ENCODE assay signal across 8 mouse cellular contexts in the genomic region with DNA sequence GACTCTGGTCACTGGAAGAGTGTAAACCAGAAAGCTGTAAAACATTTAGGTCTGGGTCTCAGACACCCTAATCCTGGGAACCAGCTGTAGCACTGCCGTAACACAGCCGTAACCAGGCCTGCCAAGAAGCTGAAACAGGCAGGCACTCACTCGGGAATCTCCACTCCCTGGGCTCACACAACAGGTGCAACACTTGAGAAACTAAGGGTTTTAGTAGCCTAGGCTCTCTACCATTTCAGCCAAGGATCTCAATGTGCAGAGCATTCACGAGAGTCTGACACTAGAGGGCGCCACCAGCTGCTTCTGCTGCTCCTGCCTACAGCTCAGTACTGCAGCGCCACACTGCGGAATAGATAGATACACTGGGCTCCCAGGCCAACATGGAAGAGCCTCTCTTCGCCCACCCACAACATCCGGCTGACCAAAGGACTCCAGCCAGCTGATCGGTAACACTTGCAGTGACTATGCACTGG. TPM values are rescaled to one million over a fixed set of nuclear protein-coding genes. Genes with fewer than 3 reads are reported as not detected.
DNase-seq lines count a peak whose midpoint lies in the region; ATAC-seq and TF ChIP-seq lines count a peak whose summit lies in the region.

No protein-coding gene starts in this region.

- no peaks in the 10 kb centered on the region for H3K36me3 ChIP-seq in embryonic facial prominence, embryonic 15.5 days
- no peaks in the 10 kb centered on the region for H3K36me3 ChIP-seq in heart, embryonic 11.5 days (ENCODE audit: control insufficient read depth, insufficient read depth, low read length)
- no peaks in the 10 kb centered on the region for H3K36me3 ChIP-seq in kidney, embryonic 15.5 days
- H3K36me3 ChIP-seq in limb, embryonic 15.5 days = no peaks in the 10 kb centered on the region

- no peak overlapping the region for H3K9ac ChIP-seq in embryonic facial prominence, embryonic 15.5 days
- H3K9ac ChIP-seq in heart, embryonic 11.5 days (ENCODE audit: low read depth, low read length) = no peak overlapping the region
- no peak overlapping the region for H3K9ac ChIP-seq in kidney, embryonic 15.5 days
- H3K9ac ChIP-seq in limb, embryonic 15.5 days = no peak overlapping the region

- peak; percentile 44; the same call in 1 of the 2 replicates for ATAC-seq in embryonic facial prominence, embryonic 15.5 days (ENCODE audit: insufficient number of reproducible peaks, low FRiP score, low TSS enrichment, low read depth)
- peak; percentile 39 for ATAC-seq in heart, embryonic 11.5 days (replicated peaks; ENCODE audit: insufficient number of reproducible peaks, low FRiP score, low TSS enrichment)
- peak; percentile 56 for ATAC-seq in kidney, embryonic 15.5 days (replicated peaks; ENCODE audit: low FRiP score)
- ATAC-seq in limb, embryonic 15.5 days (ENCODE audit: insufficient number of reproducible peaks, low FRiP score, low TSS enrichment, low read depth) = peak; percentile 61

- 4% methylated on average over 10 of the region's 10 CpGs for whole genome bisulfite sequencing in bone marrow, adult 2 months
- 13% methylated on average over 10 of the region's 10 CpGs for WGBS in embryonic facial prominence, embryonic 15.5 days
- 16% methylated on average over 10 of the region's 10 CpGs for WGBS in heart, embryonic 11.5 days (ENCODE audit: insufficient replicate concordance)
- 17% methylated on average over 10 of the region's 10 CpGs for WGBS in kidney, embryonic 15.5 days
- 12% methylated on average over 10 of the region's 10 CpGs for WGBS in limb, embryonic 15.5 days

- H3K4me3 ChIP-seq in bone marrow, adult 2 months (replicated peaks; ENCODE audit: control insufficient read depth, low read depth, low read length) = peak overlapping the region; percentile 39
- H3K4me3 ChIP-seq in embryonic facial prominence, embryonic 15.5 days (replicated peaks) = no peak overlapping the region
- H3K4me3 ChIP-seq in heart, embryonic 11.5 days (ENCODE audit: low read depth, low read length) = 0 out of 2 replicates have a peak overlapping the region, but pooled peaks have one; percentile 8
- H3K4me3 ChIP-seq in kidney, embryonic 15.5 days (replicated peaks) = no peak overlapping the region
- H3K4me3 ChIP-seq in limb, embryonic 15.5 days = no peak overlapping the region

- no peaks in the 10 kb centered on the region; the same call in none of the 2 replicates for H3K4me1 ChIP-seq in bone marrow, adult 2 months (ENCODE audit: control insufficient read depth, insufficient read depth, low read length)
- peaks cover 5% of the 10 kb centered on the region; the same call in 1 of the 2 replicates for H3K4me1 ChIP-seq in embryonic facial prominence, embryonic 15.5 days
- no peaks in the 10 kb centered on the region for H3K4me1 ChIP-seq in heart, embryonic 11.5 days (ENCODE audit: control insufficient read depth, insufficient read depth, low read length)
- peaks cover 17% of the 10 kb centered on the region for H3K4me1 ChIP-seq in kidney, embryonic 15.5 days
- no peaks in the 10 kb centered on the region for H3K4me1 ChIP-seq in limb, embryonic 15.5 days

- H3K27me3 ChIP-seq in embryonic facial prominence, embryonic 15.5 days = no peaks in the 10 kb centered on the region
- no peaks in the 10 kb centered on the region for H3K27me3 ChIP-seq in heart, embryonic 11.5 days (ENCODE audit: control insufficient read depth, insufficient read depth, low read length)
- H3K27me3 ChIP-seq in kidney, embryonic 15.5 days = no peaks in the 10 kb centered on the region
- H3K27me3 ChIP-seq in limb, embryonic 15.5 days = 0 out of 2 replicates have a peak, but pooled peaks cover 2% of the 10 kb centered on the region

- H3K4me2 ChIP-seq in embryonic facial prominence, embryonic 15.5 days (replicated peaks) = peak overlapping the region; percentile 34
- H3K4me2 ChIP-seq in heart, embryonic 11.5 days = peak overlapping the region; percentile 57
- H3K4me2 ChIP-seq in kidney, embryonic 15.5 days = peak overlapping the region; percentile 44
- peak overlapping the region; percentile 24 for H3K4me2 ChIP-seq in limb, embryonic 15.5 days

- TF ChIP-seq CTCF in bone marrow, adult 2 months (IDR thresholded peaks at IDR 0.05; ENCODE audit: control insufficient read depth, insufficient read depth, low read length) = peak; percentile 99

- TF ChIP-seq POLR2A in bone marrow, adult 2 months (IDR thresholded peaks at IDR 0.05; ENCODE audit: borderline replicate concordance, control insufficient read depth, low read depth, low read length) = no peak

- DNase-seq in B cell, adult 2 months = peak; percentile 82
- DNase-seq in monocyte, adult 2 months (ENCODE audit: low read depth in 1 of 2, low spot score in 2 of 2) = peak; percentile 64 to 80
- DNase-seq in spleen, postnatal 14 days (ENCODE audit: low spot score in 2 of 2) = peak; percentile 42 to 76

- peak overlapping the region; percentile 45; the same call in 1 of the 2 replicates for H3K27ac ChIP-seq in bone marrow, adult 2 months (ENCODE audit: control insufficient read depth, insufficient read depth, low read depth, low read length, poor library complexity)
- H3K27ac ChIP-seq in embryonic facial prominence, embryonic 15.5 days (replicated peaks) = peak overlapping the region; percentile 40; the same call in 1 of the 2 replicates
- H3K27ac ChIP-seq in heart, embryonic 11.5 days (ENCODE audit: low read depth, low read length) = no peak overlapping the region
- no peak overlapping the region for H3K27ac ChIP-seq in kidney, embryonic 15.5 days
- H3K27ac ChIP-seq in limb, embryonic 15.5 days = no peak overlapping the region

- H3K9me3 ChIP-seq in embryonic facial prominence, embryonic 15.5 days (replicated peaks) = no peaks in the 10 kb centered on the region
- H3K9me3 ChIP-seq in heart, embryonic 11.5 days (replicated peaks; ENCODE audit: control insufficient read depth, low read length) = no peaks in the 10 kb centered on the region
- H3K9me3 ChIP-seq in kidney, embryonic 15.5 days (replicated peaks) = no peaks in the 10 kb centered on the region
- no peaks in the 10 kb centered on the region for H3K9me3 ChIP-seq in limb, embryonic 15.5 days

RNA-seq across cellular contexts. Expression of a gene that starts 42.0 kb away (rescaled TPM):
- polyA plus RNA-seq in bone marrow, adult 2 months (2011; ENCODE audit: insufficient read depth, insufficient read length, low replicate concordance, missing spikeins) = 1.5 TPM in 1 of 2 replicates, not detected in the other
- 11.7 and 15.6 TPM in 2 replicates for polyA plus RNA-seq in embryonic facial prominence, embryonic 15.5 days (2015; fragmentation: Nextera tagmentation; extraction: Ambion mirVana)
- polyA plus RNA-seq in heart, embryonic 11.5 days (2014; fragmentation: Nextera tagmentation; extraction: Ambion mirVana) = 0.23 and 1.0 TPM in 2 replicates
- 24.8 TPM in 2 replicates for polyA plus RNA-seq in kidney, embryonic 15.5 days (2015; fragmentation: Nextera tagmentation; extraction: Ambion mirVana)
- polyA plus RNA-seq in limb, embryonic 15.5 days (2015; fragmentation: Nextera tagmentation; extraction: Ambion mirVana) = 9.5 and 10.4 TPM in 2 replicates

Comparison
In these comparisons a context has a peak if more than half of its experiments do, and no peak if none do; other contexts are left out.
1. H3K27ac ChIP-seq: peak in bone marrow, adult 2 months (single experiment) and embryonic facial prominence, embryonic 15.5 days (single experiment); none in heart, embryonic 11.5 days (single experiment), kidney, embryonic 15.5 days (single experiment) and limb, embryonic 15.5 days (single experiment).
2. H3K4me3 ChIP-seq: peak in bone marrow, adult 2 months (single experiment) and heart, embryonic 11.5 days (single experiment); none in embryonic facial prominence, embryonic 15.5 days (single experiment), kidney, embryonic 15.5 days (single experiment) and limb, embryonic 15.5 days (single experiment).
3. Peak in every context shown above with its lines, with median percentiles within 50 percentile points of each other: DNase-seq, ATAC-seq and H3K4me2 ChIP-seq.